Mouse (Mus musculus): ENCODE data around the gene Wfdc2.
A peak's percentile ranks its signal among the peaks of the same experiment; 100 is the strongest.
"Not testable (repeated sequence)": the region's sequence is repeated elsewhere in the genome, so short reads cannot be mapped to it uniquely, and the experiment has no call there.

Wfdc2 gene

DNA sequence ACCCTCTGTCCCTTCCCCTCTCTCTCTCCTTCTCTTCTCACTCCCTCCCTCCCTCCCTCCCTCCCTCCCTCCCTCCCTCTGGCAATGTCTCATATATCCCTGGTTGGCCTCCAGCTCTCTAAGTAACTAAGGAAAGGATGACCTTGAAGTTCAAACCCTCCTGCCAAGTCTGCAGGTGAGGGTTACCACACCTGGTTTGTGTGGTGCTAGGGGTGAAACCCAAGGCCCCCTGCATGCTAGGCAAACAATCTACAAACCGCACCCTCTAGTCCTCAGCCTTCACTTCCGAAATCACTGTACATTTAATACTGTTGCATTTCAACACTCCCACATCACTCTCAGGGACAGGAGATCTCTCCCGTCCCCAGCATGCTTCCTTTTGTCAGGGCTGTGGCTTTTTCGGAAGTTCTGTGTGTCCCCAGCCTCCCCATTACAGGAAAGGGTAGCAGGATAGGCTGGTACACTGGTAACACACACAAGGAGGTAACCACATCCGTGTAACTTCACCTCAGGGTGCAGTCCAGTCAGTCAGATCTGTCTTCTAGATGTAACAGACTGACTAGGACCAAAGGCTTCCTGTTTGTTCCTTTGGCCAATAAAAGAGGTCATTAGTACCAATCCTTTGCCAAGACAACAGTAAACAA lies 17.6 kb upstream of the Wfdc2 start:
- DNase-seq (ENCODE audit: low spot score in 2 of 2) = no peak

GRCm38 (mm10) chr2:164549338-164549737 lies 12.9 kb upstream of the Wfdc2 start:
- no peak for DNase-seq (ENCODE audit: low spot score in 2 of 2)

DNA sequence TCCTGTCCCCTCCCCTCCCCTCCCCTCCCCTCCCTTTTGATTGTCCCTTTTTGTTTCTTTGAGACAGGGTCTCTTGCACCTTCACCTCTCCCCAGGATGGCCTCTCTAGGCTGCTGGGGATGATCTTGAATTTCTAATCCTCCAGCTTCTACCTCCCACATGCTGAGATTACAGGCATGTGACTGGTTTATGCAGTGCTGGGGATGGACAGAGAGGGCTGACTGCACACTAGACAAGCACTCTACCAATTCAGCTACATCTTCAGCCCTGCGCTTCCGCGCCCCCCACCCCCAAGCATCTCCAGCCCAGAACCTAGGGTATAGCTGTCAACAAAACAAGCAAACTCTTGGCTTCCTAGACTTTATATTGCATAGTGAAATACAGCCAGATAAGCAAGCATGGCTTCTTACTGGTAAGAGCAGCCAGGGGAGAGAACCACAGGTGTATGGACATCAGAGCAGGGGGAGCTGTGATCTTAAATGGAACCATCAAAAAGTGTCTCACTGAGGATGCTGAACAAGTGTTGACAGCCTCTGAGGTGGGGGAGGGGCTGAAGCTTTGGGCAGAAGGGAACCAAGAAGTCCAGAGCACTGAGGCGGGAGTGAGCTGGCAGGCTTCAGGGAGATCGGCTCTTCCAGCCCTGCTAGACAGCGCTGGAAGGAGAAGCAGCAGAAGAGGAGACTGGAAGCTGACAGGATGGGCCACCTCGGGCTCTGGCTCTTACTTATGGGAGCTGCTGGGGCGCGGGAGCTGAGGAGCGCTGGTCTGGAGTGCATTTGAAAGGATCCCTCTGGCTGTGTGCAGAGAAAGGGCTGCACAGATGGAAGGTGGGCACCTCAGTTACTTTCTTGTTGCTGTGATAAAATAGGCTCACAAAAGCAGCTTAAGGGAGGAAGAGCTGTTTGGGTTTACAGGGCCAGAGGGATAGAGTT lies 12.0 kb upstream of the Wfdc2 start:
- peak; percentile 8 to 49 for DNase-seq (ENCODE audit: low spot score in 2 of 2)

DNA sequence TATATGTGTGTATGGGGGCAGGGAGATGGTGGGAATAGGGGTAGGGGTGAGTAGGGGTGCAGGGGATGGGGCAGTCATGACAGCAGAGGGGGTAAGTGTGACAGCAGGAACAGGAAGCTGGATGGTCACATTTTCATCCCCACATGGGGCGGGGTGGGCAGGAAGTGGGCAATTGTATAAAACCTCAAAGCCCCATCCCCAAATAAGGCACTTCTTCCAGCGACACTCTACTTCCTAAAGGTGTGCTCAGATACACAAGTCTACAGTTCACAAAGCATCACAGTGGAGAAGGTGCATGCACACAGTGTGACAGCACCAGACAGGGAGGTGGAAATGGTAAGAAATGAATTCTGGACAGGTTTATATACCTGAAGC lies 11.3 kb upstream of the Wfdc2 start:
- DNase-seq (ENCODE audit: low spot score in 2 of 2) = no peak

DNA sequence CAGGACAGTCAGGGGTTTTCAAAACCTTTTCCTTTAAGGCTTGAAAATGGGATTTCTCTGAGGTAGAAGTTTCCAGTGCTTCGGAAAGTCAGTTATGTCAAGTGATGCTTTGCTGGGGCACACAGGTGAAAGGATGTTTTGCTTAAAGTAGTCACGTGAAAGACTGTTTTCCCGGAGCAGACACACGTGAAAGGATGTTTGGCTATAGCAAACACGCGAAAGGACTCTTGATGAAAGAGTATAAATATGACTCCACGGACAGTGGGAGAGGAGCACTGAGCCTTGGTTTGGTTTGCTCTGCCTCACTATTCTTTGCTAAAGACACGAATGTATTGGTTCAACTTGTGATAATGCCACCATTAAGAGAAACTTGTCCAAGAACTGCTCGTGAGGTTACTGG lies 10.7 kb upstream of the Wfdc2 start:
- no peak for DNase-seq (ENCODE audit: low spot score in 2 of 2)

DNA sequence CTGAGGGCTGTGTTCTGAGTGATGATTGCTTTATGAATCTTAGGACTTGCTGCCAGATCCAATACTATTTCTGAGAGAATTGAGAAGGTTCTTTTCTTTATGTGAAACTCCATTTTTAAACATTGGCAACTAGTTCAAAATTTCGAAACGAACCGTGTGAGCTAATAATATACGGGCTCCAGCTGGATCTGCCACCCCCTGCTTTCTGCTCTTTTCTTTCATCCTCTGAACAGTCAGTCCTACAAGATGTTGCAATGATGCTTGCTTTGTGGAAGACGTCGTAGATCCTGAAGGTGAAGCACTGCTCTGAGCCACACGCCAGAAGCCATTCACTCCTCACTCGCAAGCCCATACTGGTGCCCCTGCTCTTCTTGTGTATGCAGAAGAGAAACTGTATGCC lies 3.8 kb upstream of the Wfdc2 start:
- DNase-seq (ENCODE audit: low spot score in 2 of 2) = peak; percentile 28 to 65

GRCm38 (mm10) chr2:164558991-164559645 lies 3.1 kb upstream of the Wfdc2 start:
- DNase-seq (ENCODE audit: low spot score in 2 of 2) = no peak

DNA sequence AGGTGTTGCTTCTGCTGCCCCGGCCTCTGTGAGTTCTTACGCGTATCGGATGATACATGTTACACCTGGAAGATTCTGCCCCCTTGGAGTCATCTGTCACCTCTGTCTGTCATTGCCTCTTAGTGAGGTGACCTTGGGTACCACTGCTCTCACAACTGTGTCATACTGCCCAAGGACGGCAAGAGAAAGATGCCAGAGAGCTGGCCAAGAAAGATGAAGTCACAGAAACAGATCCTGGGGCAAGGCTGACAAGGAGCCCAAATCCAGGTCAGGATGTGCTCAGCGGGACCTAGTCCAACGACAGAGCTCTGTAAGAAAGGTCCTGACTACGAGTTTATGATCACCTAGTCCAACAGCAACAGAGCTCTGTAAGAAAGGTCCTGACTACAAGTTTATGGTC lies 2.1 kb upstream of the Wfdc2 start:
- no peak for DNase-seq (ENCODE audit: low spot score in 2 of 2)

- DNase-seq (ENCODE audit: low spot score in 2 of 2) = peak in 1 of 2 experiments; percentile 39
These were observed 1.3 kb downstream of the Wfdc2 start for GRCm38 (mm10) chr2:164563339-164564038.

DNA sequence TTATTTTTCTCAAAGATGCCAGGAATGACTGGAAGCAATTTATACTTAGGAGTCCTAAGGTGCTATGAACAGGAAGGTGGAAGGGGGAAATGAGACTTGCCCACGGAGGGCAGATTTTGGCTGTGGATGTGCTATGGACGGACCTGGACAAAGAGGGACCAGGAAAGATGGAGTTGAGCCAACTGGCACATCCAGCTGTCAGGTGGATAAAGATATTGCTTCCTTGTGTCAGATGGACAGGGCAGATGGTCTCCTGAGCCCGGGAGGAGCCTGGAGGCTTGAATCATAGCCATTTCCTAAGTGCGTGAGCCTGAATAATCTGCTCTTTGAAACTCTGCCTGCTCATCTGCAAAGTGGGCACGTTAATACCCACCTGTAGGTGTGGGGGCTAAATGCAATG lies 2.1 kb downstream of the Wfdc2 start:
- DNase-seq (ENCODE audit: low spot score in 2 of 2) = no peak

GRCm38 (mm10) chr2:164566997-164567396 lies 4.8 kb downstream of the Wfdc2 start:
- DNase-seq (ENCODE audit: low spot score in 2 of 2) = no peak

- DNase-seq (ENCODE audit: low spot score in 2 of 2) = no peak
These were observed 5.2 kb downstream of the Wfdc2 start for GRCm38 (mm10) chr2:164567460-164567859.

- not testable (repeated sequence) for DNase-seq (ENCODE audit: low spot score in 2 of 2)
These were observed 11.1 kb downstream of the Wfdc2 start, which contains the start of gene Spint3 for GRCm38 (mm10) chr2:164573359-164573758. TSS of gene Spint3 (minus strand) at chr2:164573459.

DNA sequence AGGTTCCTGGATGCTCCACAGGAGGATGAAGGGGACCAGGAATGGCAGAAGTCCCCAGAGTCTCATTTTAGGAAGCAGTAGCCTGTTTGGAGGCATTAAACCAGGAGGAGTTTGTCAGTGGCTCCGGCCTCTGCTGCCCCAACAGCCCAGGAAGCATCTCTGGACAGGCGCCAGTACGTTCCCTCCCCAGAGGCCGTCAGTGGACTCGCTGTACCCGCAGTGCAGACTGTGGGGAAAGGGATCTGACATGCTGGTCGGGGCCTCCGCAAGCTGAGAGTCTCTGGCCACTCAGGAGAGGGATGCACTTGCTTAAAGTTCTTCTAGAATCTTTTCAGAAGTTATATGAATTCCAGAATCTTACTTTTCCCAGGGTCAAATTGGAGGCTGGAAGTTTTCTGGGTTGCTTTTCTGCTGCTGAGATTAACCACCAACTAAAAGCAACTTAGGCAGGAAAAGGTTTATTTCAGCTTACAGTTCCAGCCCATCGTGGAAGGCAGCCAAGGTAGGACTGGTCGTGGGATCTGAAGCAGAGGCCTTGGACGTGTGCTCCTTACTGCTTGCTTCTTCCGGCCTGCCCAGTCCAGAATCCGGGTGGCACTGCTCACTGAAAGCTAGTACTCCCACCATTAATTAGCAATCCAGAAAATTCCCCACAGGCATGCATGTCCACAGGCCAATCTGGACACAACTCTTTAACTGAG lies 23.0 kb downstream of the Wfdc2 start, which contains the start of gene Wfdc6a:
TSS of gene Wfdc6a (minus strand) at position 423 of the 701 bp plus-strand sequence.
- not testable (repeated sequence) for DNase-seq (ENCODE audit: low spot score in 2 of 2)

DNA sequence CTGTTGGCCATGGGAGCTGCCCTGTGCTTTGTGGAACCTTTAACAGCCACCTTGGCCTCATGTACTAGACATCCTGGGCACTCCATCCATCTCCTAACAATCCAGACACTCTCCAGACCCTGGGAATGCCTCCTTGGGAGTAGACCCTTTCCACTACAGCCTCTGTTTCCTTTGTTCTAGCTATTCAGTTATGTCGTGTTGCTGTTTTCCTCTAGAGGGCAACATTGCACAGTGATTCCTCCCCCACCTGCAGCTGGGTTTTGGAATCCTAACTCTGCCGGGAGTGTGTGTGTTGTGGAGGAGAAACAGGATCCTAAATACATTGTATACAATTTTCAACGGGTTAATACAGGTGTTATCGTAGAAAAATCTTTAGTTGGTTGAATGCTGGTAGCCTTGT lies 29.8 kb downstream of the Wfdc2 start:
- DNase-seq (ENCODE audit: low spot score in 2 of 2) = peak in 1 of 2 experiments; percentile 34

DNA sequence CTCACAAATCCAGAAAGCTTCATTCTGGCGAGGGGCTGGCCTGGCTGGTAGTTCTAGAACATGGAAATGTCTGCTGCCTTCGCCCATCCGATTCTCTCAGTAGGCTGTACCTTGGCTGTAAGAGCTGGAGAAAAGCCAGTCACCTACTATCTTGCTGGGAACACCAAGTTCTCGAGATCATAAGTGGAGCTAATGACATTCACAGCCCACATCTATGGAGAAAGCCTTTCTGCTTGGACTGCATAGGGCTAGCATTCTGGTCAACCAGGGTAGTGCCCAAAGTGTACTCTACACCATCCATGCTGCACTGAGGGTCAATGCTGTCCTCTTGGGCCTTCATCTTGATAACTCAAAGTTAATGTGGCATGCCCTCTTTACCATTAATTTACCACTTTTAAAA lies 31.3 kb downstream of the Wfdc2 start, which contains the start of gene Eppin:
TSS of gene Eppin (minus strand) at position 101 of the 400 bp plus-strand sequence.
- no peak for DNase-seq (ENCODE audit: low spot score in 2 of 2)

DNA sequence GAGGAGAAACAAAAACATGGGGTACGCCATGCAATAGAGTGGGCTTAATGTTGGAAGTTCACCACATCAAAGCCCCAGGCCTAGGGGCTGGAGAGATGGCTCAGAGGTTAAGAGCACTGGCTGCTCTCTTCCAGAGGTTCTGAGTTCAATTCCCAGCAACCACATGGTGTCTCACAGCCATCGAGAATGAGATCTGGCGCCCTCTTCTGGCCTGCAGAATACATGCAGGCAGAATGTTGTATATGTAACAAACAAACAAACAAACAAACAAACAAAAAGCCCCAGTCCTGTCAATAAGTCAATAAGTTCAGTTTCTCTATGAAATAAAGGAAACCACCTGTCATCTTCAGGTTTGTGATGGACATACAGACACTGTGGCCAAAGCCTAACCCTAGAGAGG lies 38.0 kb downstream of the Wfdc2 start:
- no peak for DNase-seq (ENCODE audit: low spot score in 2 of 2)

DNA sequence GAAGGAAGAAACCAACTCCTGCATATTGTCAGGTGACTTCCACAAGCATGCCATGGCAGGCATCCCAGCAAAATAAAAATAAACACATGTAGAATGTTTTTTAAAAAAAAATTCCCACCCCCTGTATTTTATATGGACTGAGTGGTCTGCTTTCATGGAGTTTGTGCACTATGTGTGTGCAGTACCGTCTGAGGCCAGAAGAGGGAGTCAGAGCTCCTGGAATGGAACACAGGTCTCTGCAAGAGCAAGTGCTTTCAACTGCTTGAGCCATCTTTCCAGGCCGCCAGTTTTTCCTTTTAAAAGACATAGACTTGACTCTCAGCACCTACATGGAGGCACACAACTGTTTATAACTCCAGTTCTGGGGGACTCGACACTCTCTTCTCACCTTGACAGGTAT lies 41.3 kb downstream of the Wfdc2 start:
- no peak for DNase-seq (ENCODE audit: low spot score in 2 of 2)

- peak in 1 of 2 experiments; percentile 6 for DNase-seq (ENCODE audit: low spot score in 2 of 2)
These were observed 42.2 kb downstream of the Wfdc2 start for GRCm38 (mm10) chr2:164604411-164604810.

- no peak for DNase-seq (ENCODE audit: low spot score in 2 of 2)
These were observed 46.6 kb downstream of the Wfdc2 start for GRCm38 (mm10) chr2:164608781-164609180.

- DNase-seq (ENCODE audit: low spot score in 2 of 2) = not testable (repeated sequence)
These were observed 51.3 kb downstream of the Wfdc2 start, which contains the start of the genes Wfdc6b and Wfdc8 for GRCm38 (mm10) chr2:164613471-164613870. TSS of gene Wfdc6b (plus strand) at chr2:164613522. TSS of gene Wfdc8 (minus strand) at chr2:164613626.
